Mouse (Mus musculus) CD4-positive, CD25-positive, alpha-beta regulatory T cell (primary cell): ENCODE measurements around the gene Rab28. TPM values are rescaled to one million over a fixed set of nuclear protein-coding genes. Genes with fewer than 3 reads are reported as not detected.

Source experiments
- polyA plus RNA-seq: library from polyadenylated mRNA; unstranded; fragments of 100-300 nt; shearing (Covaris generic); gene quantifications from one replicate; pipeline ENCODE4 v1.2.1, GENCODE M21; 2017

Gene Rab28
- 32.2 TPM for polyA plus RNA-seq

GRCm38 (mm10) chr5:41708051-41708630, at the start of gene Rab28:
Gene Rab28, minus strand, starts transcription at chr5:41708157.

Other genes starting within 250 kb of the Rab28 start
- gene Nkx3-2, start 56.3 kb upstream of the Rab28 start, polyA plus RNA-seq = not detected
- 62.2 TPM for gene Bod1l, start 136.2 kb upstream of the Rab28 start, polyA plus RNA-seq